Mouse (Mus musculus) B cell, adult 2 months (primary cell): Measurements from ENCODE around the gene Gabbr2.
"Not testable (repeated sequence)": the region's sequence is repeated elsewhere in the genome, so short reads cannot be mapped to it uniquely, and the experiment has no call there.

Experiments used
- DNase-seq, 2 experiments: peaks; one replicate each; pipeline ENCODE4 v3.0.0; 2022

Gene Gabbr2

GRCm38 (mm10) chr4:46641283-46641682 is 350.4 kb downstream of the Gabbr2 start:
- DNase-seq = no peak

- no peak for DNase-seq
Observed at GRCm38 (mm10) chr4:46639866-46640265, 351.8 kb downstream of the Gabbr2 start.

- DNase-seq = not testable (repeated sequence)
Observed at GRCm38 (mm10) chr4:46637250-46637649, 354.4 kb downstream of the Gabbr2 start.

GRCm38 (mm10) chr4:46635702-46636430 is 355.8 kb downstream of the Gabbr2 start:
- DNase-seq = no peak

- no peak for DNase-seq
Observed at GRCm38 (mm10) chr4:46634881-46635280, 356.8 kb downstream of the Gabbr2 start.

- not testable (repeated sequence) for DNase-seq
Observed at GRCm38 (mm10) chr4:46633565-46633964, 358.1 kb downstream of the Gabbr2 start.

GRCm38 (mm10) chr4:46632465-46632864 is 359.2 kb downstream of the Gabbr2 start:
- no peak for DNase-seq

- DNase-seq = peak; percentile 58 to 63
Observed at GRCm38 (mm10) chr4:46630390-46630789, 361.3 kb downstream of the Gabbr2 start.

- no peak for DNase-seq
Observed at GRCm38 (mm10) chr4:46628873-46629272, 362.8 kb downstream of the Gabbr2 start.

- no peak for DNase-seq
Observed at GRCm38 (mm10) chr4:46628081-46628480, 363.6 kb downstream of the Gabbr2 start.

- no peak for DNase-seq
Observed at GRCm38 (mm10) chr4:46625101-46625500, 366.6 kb downstream of the Gabbr2 start.

- DNase-seq = no peak
Observed at GRCm38 (mm10) chr4:46623007-46623406, 368.7 kb downstream of the Gabbr2 start.

- no peak for DNase-seq
Observed at GRCm38 (mm10) chr4:46620946-46621345, 370.7 kb downstream of the Gabbr2 start.

- DNase-seq = peak; percentile 23 to 28
Observed at GRCm38 (mm10) chr4:46620330-46620729, 371.3 kb downstream of the Gabbr2 start.

- DNase-seq = peak; percentile 55
Observed at GRCm38 (mm10) chr4:46618196-46618817, 373.4 kb downstream of the Gabbr2 start.

GRCm38 (mm10) chr4:46617408-46617807 is 374.3 kb downstream of the Gabbr2 start:
- no peak for DNase-seq

- DNase-seq = no peak
Observed at GRCm38 (mm10) chr4:46614641-46615040, 377.0 kb downstream of the Gabbr2 start.

- DNase-seq = no peak
Observed at GRCm38 (mm10) chr4:46613618-46614017, 378.1 kb downstream of the Gabbr2 start.
